Mouse (Mus musculus) ES-CJ7 (cell line): ENCODE data around the gene Hcar1.

Experiments
- DNase-seq: peaks from one replicate; pipeline ENCODE4 v3.0.0; 2011; ENCODE audit warnings: low read depth, low spot score

Gene Hcar1

DNA sequence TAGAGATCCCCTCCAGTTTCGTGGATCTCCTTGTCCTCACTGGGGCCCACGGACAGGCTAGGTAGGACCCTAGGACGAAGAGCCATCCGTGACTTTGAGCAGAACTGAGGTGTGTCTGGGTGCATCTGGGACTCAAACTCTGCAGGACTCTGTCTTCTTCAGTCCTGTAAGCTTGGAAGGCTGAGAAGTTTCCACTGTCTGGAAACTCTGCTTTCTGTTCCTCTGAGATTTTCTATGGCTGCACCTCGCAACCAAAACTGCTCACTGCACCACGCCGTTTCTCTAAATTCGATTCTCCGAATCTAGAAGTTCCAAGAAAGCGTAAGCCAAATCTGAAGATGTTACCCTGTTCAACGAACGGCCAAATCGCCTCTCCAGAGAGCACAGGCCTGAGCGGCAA, 15.9 kb downstream of the Hcar1 start:
- no peak for DNase-seq

DNA sequence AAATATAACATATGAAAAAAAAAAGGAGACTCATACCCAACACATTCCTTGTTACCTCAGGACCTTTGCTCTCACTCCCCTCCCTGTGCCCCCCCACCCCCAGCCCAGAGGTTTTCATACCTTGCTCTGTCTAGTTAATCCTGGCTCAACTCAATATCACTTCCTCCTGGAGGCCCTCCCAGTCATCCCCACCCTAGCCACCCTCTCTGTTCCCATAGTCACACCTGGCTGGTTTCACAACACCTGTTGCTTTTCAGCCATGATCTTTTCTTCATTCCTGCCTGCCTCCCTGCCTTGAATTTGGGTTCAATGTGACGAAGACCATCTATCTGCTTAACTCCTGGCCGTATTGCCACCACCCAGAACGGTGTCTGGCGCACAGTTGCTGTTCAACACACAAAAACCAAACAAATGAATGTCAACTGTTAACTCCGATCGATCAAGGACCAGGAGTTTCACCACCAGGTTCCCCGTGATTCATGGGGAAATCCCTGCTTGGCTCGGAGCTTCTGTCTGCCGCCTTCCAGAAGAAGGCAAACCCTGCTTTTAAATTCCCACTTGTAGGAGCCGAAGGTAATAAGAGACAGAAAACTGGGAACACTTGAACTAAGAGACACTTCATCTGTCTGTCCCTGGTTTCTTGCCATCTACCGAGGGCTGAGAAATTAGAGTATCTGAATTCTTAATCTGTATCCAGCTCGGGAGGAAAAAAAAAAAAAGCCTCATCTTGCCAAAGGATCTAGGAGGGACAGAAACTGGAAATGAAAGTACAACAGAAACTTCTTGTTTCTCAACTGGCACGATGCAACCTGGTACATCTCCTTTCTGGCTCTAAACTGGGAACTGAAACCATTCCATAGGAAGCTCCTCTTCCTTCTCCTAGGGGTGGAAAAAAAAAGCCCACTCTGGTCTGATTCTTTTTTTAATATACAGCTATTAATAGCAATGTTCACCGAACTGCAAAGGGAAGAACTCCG, 17.2 kb downstream of the Hcar1 start:
- no peak for DNase-seq

DNA sequence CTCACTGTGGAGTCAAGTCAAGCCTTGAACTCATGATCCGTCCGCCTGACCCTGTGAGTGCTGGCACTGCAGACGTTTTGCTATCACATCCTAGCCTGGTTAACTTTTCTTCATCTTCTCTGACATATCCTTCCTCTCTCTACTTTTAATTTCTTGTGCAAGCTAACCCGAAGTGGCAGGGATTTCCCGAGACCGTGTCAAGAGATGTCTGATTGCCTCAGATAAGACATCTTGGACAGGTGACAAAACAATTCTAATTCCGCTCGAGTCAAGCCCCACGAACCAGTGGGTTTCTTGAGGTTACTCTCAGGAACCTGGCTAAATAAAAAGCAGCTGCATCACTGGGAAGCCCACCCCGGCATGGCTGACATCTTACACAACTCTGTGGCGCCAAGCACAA, 21.0 kb downstream of the Hcar1 start:
- no peak for DNase-seq

DNA sequence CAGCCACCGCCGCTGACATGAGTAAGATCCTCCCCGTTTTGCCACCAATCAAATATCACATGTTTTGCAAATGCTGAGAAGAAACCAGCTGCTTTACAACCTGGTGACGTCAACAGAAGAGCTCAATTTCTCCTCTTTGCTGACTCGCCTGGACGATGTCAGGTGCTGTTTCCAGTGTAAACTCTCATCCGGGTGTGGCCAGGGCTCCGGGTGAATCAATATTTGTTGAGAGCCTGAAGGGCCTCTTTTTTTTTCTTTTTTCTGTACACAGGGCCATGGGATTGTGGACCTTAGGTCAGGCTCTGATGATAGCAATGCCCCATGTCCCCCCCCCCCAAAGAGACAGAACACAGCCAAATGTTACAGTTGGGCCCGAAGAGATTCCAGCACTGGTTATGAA, 25.3 kb downstream of the Hcar1 start:
- DNase-seq = no peak

DNA sequence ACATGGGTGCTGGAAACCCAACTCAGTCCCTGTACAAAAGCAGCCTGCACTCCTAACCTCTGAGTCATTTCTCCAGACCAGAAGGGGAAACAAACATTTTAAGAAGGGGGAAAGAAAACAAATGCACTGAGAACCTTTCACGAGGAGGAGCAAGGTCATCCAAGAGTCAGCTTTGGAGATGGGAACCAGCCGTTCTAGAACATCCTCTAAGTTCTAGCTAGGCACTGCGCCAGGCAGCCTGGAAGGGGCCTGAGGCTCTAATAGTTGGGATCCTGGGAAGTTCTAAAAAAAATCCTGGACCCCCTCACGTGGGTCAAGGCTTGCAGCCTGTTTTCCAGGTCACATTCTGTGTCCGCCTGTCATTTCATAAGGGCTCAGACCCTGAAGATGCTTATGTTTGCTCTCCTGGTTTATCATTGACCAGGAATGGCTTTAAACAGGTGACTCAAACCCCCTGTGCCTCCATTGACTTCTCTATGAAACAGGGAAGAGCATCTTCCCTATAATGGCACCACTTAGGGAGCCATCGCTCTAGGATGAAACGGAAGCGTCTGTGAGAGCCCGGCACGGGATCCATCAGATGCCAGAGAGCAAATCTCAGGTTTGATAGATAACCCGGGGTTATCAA, 25.8 kb downstream of the Hcar1 start:
- no peak for DNase-seq

DNA sequence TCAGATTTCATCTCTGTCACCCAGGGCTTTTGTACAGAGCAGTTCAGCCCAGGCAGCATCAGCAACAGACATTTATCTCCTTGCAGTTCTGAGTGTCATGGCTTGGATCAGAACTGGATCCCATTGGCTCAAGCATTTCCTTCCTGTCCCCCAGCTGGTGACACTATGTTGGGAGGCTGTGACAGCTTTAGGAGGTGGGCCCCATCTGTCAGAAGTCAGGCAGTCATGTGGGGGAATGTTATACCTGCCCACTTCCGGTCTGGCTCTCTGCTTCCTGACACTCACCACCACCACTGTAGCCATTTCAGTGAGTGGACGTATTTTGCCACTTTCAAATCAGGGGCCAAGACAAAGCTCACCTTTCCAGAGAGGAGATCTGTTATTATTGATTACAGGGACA, 28.4 kb downstream of the Hcar1 start:
- DNase-seq = no peak

DNA sequence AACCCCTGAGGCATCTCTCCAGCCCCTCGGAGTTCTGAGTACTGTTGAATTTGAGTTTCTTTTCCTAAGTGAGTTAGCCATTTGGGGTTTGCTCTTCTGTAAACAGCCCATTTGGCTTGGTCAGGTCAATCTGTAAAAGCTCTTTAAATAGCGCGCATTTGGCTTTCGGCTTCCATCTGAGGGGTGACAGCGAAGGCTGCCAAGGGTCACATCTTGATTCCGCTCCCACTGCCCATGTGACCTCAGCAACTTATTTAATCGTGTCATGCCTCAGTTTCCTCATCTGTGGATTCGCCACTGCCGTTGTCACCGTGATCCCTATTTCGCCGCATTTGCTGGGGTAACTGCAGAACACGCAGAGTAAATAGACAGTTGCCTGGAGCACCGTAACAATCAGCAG, 35.5 kb downstream of the Hcar1 start:
- DNase-seq = no peak

DNA sequence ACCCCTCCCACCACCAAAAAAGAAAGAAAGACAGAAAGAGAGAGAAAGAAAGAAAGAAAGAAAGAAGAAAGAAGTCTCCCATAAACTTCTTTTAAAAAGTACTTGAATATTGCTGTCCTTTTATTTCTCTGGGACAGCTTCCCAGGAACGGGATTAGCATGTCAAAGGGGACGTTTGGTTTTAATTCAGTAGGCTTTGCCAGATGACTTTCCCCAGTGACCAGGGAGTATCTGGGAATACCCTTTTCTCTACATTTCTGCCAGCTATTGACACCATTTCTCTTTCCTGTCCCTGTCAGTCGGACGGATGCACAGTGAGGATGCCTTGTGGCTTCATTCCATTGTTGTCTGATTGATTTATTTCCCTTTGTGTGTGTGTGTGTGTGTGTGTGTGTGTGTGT, 36.0 kb downstream of the Hcar1 start:
- no peak for DNase-seq

DNA sequence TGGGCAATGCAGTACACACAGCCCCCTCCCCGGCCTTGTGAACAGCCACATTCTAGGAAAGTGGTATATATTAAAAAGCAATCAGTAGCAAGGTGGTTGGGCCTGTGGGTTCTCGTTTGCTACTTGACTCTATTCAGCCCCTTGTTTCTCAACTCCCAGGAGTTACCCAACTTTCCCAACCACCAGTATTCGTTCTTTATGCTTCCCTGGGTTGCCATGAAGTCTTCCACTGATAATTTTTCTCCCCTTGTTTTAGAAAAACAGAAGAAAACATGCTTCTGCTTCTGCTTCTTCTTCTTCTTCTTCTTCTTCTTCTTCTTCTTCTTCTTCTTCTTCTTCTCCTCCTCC, 36.9 kb downstream of the Hcar1 start:
- no peak for DNase-seq

DNA sequence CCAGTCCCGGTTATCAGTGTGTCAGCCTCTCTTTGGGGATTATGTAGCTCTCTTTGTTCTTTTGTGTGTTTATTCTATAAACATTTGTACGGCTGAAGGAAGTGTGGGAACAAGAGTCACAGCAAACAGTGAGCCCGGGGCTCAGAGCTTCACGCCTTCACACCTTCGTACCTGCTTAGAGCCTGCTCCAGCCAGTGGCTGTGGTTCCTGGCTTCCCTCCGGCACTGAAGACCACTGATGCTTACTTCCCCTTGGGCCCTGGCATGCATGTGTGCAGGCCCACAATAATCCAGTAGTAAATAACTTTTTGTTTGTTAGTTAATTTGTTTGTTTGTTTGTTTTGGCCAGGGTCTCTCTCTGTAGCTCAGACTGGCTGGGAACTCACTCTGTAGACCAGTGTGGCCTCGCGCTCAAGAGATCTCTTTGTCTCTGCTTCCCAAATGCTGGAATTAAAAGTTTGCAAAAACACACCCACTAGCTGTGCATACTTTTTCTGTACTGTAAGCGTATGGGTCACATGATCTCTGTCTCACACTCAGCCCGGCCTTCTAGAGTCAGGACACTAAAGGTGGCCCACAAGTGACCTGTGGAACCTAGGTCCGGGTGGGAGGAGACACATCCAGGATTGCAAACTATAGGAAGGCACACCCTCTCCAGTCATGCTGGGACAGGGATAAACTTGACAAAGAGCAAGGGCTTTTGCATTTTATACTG, 37.4 kb downstream of the Hcar1 start:
- no peak for DNase-seq

DNA sequence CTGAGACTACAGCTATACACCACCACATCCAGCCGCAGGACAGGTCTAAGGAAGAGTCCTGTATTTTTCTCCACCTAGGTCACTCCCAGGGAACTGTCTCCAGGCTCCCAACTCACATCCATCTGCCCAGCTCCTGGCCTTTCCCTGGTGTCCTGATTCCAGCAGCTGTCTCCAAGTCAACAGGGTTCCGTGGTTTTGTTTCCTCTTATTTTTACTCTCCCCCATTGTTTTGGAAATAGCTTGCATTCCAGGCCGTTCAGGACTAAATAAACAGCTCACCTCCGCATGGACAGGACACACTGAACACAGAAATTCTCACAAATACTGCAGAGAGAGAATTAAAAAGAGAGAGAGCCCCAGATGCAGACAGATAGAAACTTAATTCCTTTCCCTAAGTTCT, 42.4 kb downstream of the Hcar1 start:
- DNase-seq = no peak

DNA sequence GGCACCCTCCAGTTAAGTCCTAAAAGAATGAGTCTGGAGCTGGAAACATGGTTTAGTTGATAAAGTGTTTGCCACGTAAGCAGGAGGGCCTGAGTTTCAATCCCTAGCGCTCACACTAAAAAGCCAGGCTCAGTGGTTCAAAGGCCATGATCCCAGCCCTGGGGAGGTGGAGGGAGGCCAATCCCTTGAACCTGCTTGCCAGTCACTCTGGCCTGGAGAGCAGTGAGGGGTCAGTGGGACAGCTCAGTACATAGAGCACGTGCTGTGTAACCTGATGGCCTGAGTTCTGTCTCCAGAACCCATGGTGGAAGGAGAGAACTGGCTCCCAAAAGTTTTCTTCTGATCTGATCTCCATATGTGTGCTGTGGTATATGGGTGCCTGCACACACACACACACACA, 45.0 kb downstream of the Hcar1 start:
- no peak for DNase-seq

DNA sequence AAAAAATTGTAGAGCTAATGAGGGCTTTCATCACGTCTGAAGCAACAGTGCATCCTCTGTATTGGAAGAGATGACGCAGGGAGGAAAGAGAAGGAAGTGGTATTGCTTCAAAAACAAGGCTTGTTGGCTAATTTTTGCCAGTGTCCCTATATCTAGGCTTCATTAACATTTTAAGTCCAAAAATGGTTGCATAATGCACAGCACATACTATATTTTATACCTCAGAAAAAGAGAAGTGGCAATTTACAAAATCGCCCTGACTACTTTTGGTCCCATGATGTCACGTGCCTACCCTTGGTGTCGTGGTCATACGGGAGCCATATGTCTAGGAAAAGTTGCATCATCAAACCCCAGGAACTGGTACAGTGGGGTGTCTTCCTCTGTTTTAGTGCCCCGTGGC, 47.5 kb downstream of the Hcar1 start:
- no peak for DNase-seq

DNA sequence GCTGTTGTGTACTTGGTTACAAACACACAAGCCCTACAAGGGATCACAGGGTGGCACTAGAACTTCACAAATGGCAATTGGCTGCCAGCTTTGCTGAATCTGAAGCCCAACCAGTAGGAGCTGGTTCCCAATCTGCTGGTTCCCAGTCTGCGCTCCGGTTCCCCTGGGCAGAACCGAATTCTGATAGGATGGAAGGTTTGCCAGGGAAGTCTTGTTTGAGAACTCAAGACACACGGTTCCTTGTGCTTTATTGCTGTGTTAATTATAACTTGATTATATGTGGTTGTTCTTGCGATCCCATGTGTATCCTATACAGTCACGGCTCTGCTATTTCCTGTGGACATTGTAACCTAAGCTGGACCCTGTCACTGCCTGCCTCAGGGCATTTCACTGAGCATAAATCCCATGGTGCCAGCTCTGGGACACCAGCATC, 52.1 kb downstream of the Hcar1 start:
- DNase-seq = no peak
